ENCODE assay signal across 8 mouse cellular contexts in the genomic region with DNA sequence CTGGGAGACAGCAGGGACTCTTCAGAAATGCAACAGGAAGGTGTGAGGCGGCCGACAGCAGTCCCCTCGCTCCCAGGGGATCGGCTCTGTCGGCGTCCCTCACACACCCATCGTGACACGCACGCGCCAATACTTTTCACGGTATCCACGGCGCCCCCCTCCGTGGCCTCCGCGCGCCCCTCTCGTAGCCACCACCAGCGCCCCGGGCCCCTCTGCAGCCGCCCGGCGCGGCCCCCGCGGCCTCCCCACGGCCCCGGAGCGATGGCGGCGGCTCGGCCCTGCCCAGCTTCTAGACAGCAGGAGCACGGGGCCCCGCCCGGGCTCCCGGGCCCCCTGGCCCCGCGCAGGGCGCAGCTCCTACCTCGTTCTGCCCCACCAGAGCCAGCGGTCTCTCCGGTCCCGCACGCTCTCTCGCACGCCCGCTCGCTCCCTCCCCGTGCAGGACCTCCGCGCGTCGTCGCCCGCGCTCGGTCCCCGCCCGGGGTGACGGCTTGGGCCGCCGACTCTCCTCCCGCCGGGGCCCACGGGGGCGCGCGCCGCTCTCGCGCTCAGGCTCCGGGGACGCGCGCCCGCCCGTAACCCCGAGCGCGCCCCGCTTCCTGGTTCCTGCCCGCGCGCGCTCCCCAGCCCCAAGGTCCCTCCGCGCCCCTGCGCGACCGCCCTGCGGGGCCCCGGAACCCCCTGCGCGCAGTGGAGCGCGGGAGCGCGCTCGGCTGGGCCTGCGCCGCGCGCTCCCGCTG. TPM values are rescaled to one million over a fixed set of nuclear protein-coding genes. Genes with fewer than 3 reads are reported as not detected.
DNase-seq lines count a peak whose midpoint lies in the region; ATAC-seq and TF ChIP-seq lines count a peak whose summit lies in the region.

Stat5b (minus strand) TSS at position 687 of the 740 bp plus-strand sequence.

- peaks cover 6% of the 10 kb centered on the region; the same call in 1 of the 2 replicates for H3K4me1 ChIP-seq in lung, postnatal 0 days (ENCODE audit: insufficient read depth, low read depth, low read length)

- 0% methylated on average over 24 of the region's 104 CpGs for WGBS in lung, postnatal 0 days

- no peaks in the 10 kb centered on the region for H3K27me3 ChIP-seq in lung, postnatal 0 days (replicated peaks; ENCODE audit: insufficient read depth, low read length)

- peak; percentile 89 for DNase-seq in NIH3T3 (ENCODE audit: low read depth)
- peak; percentile 72 for DNase-seq in cerebellum, adult 9-10 months
- peak; percentile 62 to 79 for DNase-seq in layer of hippocampus, postnatal 10 days (ENCODE audit: low spot score in 2 of 2)
- DNase-seq in lung, postnatal 0 days (ENCODE audit: low spot score) = peak; percentile 87
- DNase-seq in ovary, postnatal 10 days (ENCODE audit: low spot score) = peak; percentile 59
- peak; percentile 90 to 94 for DNase-seq in thymus, postnatal 36 days

- H3K27ac ChIP-seq in lung, postnatal 0 days (ENCODE audit: low read length) = peak within 1 kb of the TSS; percentile 86

- H3K9me3 ChIP-seq in lung, postnatal 0 days (ENCODE audit: low read length) = no peaks in the 10 kb centered on the region

- H3K9ac ChIP-seq in lung, postnatal 0 days (replicated peaks; ENCODE audit: low read depth) = peak within 1 kb of the TSS; percentile 93

- no peak for TF ChIP-seq EP300 in lung, postnatal 0 days (IDR thresholded peaks at IDR 0.05)

- peak; percentile 69 for ATAC-seq in frontal cortex, adult (ENCODE audit: low TSS enrichment)
- ATAC-seq in hematopoietic stem cell, adult 5-6 weeks (replicated peaks in 1 of 2; ENCODE audit: insufficient read depth in 1 of 2, low FRiP score in 2 of 2, low TSS enrichment in 1 of 2, low read depth in 1 of 2, poor library complexity in 2 of 2, severe bottlenecking in 2 of 2) = peak; percentile 39 to 46; a peak in 2 of 4 replicates
- peak; percentile 87 for ATAC-seq in lung, postnatal 0 days

- peak within 1 kb of the TSS; percentile 91 for H3K4me2 ChIP-seq in lung, postnatal 0 days (replicated peaks; ENCODE audit: low read depth, low read length)

- H3K36me3 ChIP-seq in lung, postnatal 0 days (ENCODE audit: insufficient read depth, low read length) = no peaks in the 10 kb centered on the region

- TF ChIP-seq CTCF in lung, postnatal 0 days (IDR thresholded peaks at IDR 0.05) = no peak

- H3K4me3 ChIP-seq in lung, postnatal 0 days (ENCODE audit: low read depth, low read length) = peak within 1 kb of the TSS; percentile 90

RNA-seq across cellular contexts. Expression of gene Stat5b, which starts in this region (rescaled TPM):
- total RNA-seq in hematopoietic stem cell, adult 5-6 weeks (2017) = 58.8 and 66.2 TPM in 2 replicates
- 10 to 100 TPM; 12.2 to 13.0 TPM for total RNA-seq in layer of hippocampus, postnatal 10 days (2021)
- polyA plus RNA-seq in lung, postnatal 0 days (2015; fragmentation: Nextera tagmentation; extraction: Ambion mirVana) = 17.9 and 21.4 TPM in 2 replicates

Comparison
In these comparisons a context has a peak if more than half of its experiments do, and no peak if none do; other contexts are left out.
1. Peak in every context shown above with its lines: DNase-seq, ATAC-seq, H3K4me3 ChIP-seq and H3K27ac ChIP-seq.